Mouse (Mus musculus) ovary, postnatal 36 days (tissue): ENCODE results near the gene Vat1.
"Not testable (repeated sequence)": the region's sequence is repeated elsewhere in the genome, so short reads cannot be mapped to it uniquely, and the experiment has no call there.

Experiments
- DNase-seq: peaks from one replicate; pipeline ENCODE4 v3.0.0; 2022; ENCODE audit warnings: low spot score, mixed read lengths

The Vat1 gene

DNA sequence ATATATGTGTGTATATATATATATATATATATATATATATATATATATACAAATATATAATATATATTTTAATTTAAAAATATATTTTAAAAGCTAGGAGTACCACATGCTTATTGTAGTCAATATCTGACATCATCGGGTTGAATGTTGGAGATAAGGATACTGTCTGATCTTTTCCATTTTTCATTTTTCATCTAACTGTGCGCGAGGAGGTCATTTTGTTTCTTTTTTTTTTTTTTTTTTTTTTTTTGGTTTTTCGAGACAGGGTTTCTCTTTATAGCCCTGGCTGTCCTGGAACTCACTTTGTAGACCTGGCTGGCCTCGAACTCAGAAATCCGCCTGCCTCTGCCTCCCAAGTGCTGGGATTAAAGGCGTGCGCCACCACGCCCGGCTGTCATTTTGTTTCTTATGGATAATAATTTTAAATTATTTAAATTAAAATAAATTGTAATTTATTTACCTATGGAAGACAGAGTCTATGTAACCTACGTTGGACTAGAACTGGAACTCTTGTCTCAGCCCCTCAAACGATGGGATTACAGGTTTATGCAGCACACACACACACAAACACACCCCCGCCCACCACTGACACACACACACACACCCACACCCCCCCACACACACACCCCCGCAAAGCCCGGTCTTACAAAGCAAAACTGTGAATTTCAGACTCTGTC lies 24.4 kb downstream of the Vat1 start:
- DNase-seq: not testable (repeated sequence)

DNA sequence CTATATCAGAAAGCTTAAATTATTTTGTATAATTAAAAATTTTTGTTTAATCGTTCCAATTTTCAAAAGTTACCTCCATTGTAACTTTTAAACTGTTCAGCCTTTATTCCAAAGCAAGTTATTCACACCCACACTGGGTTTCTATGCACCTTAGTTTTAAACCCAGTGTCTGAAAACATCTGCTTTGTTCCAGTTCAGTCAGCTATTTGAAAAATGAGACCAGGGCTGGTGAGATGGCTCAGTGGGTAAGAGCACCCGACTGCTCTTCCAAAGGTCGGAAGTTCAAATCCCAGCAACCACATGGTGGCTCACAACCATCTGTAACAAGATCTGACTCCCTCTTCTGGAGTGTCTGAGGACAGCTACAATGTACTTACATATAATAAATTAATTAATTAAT lies 28.0 kb downstream of the Vat1 start:
- not testable (repeated sequence) for DNase-seq

DNA sequence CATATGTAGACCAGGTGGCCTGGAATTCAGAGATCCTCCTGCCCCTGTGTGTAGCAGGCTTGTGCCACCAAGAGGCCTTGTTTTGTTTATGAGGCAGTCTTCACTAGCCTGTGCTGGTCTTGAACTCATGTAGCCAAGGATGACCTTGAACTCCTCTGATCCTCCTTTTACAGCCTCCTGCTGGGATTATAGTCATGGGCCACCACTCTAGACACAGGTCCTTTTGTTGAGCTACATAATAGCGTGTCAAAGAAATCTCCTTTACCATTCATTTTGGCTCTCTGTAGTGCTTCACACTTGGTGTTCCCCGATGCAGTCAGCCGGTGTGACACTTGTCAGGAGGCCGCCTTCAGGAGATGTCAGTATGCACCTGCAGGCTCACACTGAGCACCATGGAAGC lies 29.1 kb downstream of the Vat1 start:
- DNase-seq: no peak

DNA sequence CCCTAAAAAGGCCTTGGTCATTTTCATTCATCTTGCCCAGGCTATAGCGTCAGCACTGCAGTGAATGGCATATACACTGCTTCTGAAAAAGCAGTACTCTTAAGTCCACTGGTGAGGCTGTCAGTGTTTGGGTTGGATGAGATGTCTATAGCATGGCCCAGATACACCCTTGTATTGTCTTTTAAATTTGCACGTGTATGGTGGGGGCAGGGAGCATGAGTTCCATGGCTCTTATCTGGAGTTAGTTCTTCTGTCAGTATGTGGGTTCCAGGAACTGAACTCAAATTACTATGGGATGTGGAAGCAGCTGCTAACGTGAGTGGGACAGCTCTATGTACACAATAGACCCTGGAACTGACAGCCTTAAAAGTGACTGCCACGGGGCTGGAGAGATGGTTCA lies 30.2 kb downstream of the Vat1 start:
- DNase-seq: no peak

DNA sequence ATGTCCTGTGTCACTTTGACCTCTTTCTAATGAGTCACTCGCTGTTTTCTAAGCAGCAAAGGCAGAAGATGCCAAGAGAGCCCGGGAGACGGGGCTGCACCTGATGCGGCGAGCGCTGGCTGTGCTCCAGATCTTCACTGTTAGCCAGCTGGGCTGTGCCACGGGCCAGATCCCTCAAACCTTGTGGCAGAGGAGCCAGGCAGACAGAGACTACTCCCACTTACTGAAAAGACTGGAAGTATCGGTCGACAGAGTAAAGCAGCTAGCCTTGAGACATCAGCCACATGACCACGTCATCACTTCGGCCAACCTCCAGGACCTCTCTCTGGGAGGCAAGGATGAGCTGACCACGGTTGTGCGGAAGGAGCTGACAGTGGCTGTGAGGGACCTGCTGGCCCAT lies 32.6 kb downstream of the Vat1 start:
- DNase-seq: peak; percentile 52

DNA sequence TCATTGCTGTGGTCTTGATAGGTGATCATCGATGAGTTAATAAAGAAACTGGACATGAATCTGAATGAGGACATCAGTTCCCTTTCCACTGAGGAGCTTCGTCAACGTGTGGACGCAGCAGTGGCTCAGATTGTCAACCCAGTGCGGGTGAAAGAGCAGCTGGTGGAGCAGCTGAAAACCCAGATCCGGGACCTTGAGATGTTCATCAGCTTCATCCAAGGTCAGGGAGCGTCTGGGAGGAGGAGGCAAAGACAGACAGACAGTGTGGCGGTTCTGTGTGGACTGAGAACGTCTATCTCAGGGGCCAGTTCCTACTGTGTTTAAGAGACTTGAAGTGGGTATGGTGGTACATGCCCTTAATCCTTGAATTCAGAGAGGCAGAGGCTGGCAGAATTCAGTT lies 34.7 kb downstream of the Vat1 start:
- peak; percentile 20 for DNase-seq

DNA sequence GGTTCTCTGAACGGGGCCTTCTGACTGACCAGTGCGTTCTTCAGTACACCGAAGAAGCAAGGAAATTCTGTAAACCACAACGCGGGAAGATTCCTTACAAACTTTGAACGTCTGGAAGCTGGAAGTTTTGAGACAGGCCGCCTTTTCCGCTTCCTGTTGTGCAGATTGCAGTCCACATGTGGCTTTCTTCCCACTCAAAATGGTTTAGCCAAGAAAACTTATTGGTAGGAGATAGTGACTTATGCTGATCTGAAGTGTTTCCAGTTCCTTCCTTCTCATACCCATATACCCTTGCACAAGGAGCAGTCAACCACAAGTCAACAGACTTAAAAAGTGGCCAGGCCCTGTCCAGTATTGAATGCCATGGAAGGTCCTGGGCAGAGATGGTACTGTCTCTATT lies 39.9 kb downstream of the Vat1 start:
- no peak for DNase-seq

DNA sequence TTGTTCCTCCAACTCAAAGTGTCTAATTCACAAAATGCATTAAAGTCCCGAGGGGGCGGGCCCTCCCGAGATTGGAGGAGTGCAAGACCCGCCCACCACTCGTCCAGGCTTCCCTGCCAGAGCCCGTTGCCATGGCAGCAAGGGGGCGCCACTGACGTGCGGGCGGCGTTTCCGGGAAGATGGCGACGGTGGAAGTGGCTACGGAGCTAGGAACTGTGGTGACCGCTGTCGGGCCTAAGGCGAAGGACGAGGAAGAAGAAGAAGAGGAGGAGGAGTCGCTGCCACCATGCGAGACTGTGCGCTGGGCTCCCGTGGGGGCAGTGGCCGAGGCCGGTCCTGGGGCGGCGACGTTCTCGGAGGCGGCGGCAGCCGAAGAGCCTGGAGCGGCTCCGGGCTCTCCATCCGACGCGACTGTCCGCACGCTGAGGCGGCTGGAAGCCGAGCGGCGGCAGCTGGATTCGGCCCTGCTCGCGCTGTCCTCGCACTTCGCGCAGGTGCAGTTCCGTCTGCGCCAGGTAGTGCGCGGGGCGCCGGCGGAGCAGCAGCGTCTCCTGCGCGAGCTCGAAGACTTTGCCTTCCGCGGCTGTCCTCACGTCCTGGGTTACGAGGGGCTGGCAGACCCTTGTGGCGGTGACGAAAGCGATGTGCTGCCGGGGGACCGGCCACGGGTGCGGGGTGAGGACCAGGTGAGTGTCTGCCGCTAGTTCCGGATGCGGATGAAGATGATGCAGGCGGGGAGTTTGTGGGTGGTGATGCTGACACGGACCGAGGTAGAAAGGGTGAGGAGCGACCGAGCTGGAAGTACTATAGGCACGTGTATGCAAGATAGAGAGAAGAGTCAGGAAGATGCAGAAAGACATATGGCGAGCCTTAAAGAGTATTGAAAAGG lies 40.9 kb downstream of the Vat1 start, which contains the start of the genes Rundc1 and Ptges3l:
TSS of gene Rundc1 (plus strand) at position 161 of the 889 bp plus-strand sequence.
TSS of gene Ptges3l (minus strand) at position 409 of the 889 bp plus-strand sequence.
- DNase-seq: peak; percentile 98

DNA sequence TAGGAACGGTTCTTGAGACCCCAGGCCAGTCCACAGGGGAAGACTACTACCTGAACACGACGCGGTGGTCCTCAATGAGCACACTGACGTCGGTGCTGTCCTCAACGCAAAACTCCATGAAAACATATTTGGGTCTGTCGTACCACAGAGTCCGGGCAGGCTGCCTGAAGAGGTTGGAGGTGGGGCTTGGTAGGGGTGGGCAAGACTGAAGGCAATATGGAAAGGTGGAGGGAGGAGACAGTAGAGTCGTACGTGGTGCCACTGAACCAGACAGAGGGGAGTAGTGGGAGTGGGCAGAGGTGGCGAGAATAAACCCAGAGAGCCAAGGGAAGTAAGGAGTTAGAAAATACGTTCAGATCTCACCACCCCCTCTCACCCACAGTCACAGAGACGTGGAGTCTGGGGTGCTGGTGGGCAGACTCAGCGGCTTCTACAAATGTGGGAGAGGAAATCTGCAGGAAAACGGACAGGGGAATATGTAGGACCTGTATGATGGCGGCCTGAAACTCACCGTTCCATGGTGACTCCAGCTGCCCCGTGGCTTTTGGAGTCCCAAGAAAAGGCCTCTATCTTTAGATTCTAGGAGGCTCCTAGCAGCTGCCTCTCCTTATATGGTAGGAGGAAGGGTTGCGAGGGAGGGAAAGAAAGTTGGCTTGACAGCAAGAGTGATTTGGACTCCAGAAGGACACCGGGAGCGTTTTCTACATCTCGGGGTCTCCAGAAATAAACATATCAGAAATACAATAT lies 41.8 kb downstream of the Vat1 start, which contains the start of gene Gm27029:
TSS of gene Gm27029 (minus strand) at position 692 of the 747 bp plus-strand sequence.
- DNase-seq: peak; percentile 26

DNA sequence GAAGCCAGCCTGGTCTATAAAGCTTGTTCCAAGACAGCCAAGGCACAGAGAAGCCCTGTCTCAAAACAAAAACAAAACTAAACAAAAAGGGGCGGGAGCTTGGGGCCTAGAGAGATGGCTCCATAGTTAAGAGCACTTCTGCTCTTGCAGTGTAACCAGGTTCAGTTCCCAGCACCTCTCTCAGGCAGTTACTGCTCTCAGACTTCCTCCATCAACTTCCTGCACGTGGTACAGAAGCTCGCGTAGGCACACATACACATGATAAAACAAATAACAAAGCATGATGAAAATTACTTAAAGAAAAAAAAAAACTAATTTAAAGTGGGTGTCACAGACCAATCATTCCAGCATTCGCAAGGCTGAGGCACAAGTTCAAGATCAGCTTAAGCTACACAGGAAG lies 45.9 kb downstream of the Vat1 start:
- no peak for DNase-seq

DNA sequence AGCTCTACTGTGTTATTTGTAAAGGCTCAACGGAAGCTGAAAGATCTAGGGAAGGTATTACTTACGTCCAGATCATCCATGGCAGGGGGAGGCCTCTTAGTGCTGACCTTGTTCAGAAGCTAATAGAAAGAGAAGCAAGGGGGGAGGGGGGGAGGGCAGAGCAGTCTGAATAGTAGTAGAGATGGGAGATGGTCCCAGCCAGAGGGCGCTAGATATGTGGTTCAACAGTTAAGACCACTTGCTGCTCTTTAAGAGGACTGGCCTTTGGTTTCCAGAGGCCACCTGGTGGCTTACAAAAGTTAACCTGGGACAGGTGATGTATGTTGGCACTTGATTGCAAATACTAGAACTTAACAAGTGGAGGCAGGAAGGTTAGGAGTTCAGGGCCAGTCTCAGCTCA lies 46.4 kb downstream of the Vat1 start:
- DNase-seq: no peak

DNA sequence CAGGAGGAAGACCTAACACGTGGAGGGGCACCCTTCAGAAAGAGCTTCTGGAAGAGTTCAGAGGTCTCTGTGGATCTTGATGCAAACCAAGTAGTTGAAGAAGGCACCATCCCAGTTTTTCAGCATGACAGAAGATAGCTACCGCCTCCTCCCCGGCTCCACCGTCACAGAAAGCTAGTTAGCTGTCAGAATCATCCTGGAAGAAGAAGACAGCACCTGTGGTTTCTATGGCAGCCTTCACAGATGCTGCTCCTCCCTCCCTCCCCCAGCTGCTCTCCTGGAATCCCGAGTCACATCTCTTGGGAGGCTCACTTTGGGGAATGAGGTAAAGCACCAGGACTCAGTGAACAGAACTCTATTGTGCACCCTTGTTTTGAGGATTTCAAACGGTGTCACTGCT lies 47.0 kb downstream of the Vat1 start:
- DNase-seq: no peak

DNA sequence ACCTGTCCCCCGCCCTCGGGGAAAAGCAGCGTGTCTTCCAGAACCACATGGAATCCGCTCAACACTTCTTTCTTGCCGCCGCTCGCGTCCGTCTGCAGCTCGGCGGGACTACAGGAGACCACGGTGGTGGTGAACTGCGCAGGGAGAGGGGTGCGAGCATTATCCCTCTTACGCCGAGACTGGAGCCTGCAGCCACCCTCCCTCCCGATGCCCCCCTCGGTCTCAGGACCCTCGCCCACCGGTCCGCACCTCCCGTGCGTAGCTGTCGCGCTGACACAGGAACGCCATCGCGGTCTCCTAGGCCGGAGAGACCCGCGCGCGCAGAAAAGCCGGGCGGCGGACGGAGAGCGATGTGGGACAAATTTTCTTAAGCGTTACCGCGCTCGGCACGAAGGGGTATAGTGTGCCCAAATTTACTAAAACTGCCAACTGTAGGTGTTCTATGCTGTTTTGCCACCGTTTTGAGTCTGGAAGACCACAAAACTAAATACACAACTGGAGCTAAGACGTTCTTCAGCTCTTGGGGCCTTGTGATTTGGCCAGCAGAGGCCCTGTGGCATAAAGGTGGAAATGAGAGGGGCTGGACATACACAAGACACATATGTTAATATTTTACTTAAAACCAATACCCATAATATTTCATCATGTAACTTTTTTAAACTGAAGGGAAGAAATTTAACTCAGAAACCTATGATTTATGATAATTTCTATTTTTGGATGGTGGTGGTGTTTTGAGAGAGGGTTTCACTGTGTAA lies 48.8 kb downstream of the Vat1 start, which contains the start of gene Aarsd1:
TSS of gene Aarsd1 (minus strand) at position 515 of the 755 bp plus-strand sequence.
- peak; percentile 86 for DNase-seq

DNA sequence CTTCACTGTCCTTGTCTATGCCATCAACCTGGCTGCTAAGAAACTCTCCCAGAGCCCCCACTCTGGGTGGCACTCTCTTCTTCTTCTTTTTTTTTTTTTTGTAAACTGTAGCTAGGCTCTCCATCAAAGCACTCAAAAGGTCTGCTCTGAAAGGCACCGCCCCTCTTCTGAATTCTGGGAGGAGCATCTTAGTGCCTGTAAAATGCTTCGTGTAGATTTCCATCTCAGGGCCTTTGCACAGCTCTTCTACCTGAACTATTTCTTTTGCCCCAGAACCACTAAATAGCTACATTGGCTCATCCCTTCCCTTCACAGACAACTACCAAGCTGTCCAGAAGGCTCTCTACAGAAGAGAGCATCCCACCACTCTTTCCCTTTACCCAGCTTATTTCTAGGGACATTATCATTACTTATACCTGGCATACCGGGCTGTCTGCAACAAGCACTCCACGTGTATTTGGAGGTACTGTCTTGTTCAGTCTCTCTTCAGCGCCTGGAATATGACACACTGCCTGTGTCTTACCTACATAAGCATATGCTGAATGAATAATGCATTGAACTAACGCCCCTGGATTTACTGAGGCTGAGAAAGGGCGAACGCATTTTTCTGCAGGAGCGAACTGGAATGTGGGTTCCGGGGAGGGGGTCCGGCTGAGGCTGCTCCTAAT lies 49.5 kb downstream of the Vat1 start:
- DNase-seq: no peak

DNA sequence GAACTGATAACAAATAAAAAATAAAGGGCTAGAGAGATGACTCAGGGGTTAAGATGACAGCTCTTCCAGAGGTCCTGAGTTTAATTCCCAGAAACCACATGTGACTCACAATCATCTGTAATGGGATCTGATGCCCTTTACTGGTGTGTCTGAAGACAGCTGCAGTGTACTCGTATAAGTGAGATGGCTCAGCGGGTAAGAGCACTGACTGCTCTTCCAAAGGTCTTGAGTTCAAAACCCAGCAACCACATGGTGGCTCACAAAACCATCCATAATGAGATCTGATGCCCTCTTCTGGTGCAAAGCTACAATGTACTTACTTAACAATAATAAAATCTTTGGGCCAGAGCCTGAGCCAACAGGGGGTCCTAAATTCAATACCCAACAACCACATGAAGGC lies 50.7 kb downstream of the Vat1 start:
- no peak for DNase-seq
